Mouse (Mus musculus) adrenal gland (tissue): ENCODE data around the gene Eef2.
"Not testable (repeated sequence)": the region's sequence is repeated elsewhere in the genome, so short reads cannot be mapped to it uniquely, and the experiment has no call there.

Source experiments
- intact Hi-C: fragments of 180-260 bp; cut with DNase I; formaldehyde crosslinking; loops from one replicate; pipeline ENCODE4 v1.15.1; 2025

Gene Eef2

GRCm38 (mm10) chr10:81145307-81145706 is 31.1 kb upstream of the Eef2 start:
- intact Hi-C loops: no loop called here

DNA sequence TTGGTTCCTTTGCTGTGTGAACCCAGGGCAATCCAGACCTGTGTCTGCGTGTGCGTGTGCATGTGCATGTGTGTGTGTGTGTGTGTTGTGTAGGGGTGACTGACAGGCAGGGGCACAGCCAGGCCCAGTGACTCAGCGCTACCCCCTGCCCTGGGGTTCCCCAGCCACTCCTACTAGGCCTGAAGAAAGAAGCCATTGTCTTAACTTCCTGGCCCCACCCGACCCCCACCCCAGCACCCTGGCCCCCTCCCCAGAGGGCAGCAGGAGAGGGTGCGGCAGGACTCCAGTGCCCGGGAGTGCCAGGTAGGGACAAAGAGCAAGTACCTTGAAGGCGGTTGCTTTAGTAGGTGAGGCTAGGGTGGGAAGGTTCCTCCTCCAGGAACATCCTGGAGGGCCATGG is 30.7 kb upstream of the Eef2 start:
- intact Hi-C loops: no loop called here

DNA sequence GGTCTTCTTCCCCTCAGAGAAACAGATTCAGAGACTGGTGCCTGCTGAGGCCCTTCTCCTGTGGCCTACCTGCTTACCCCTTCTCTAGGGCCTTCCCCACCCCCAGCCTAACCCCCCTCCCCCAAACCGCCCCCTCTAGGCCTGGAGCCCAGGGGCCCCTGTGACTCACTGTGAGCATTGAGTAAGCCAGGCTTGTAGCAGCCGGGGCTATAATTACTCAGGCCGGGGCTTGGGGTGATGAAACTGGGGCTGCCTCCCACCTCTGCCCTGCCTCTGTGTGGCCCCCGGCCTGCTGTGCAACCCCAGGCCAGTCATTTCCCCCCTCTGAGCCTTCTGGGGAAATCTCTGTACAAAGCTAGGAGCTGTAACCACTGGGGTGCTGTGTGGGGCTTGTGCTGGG is 30.1 kb upstream of the Eef2 start:
- intact Hi-C loops: no loop called here

- intact Hi-C loops: no loop called here
Measured at GRCm38 (mm10) chr10:81151261-81151660, 25.2 kb upstream of the Eef2 start.

- intact Hi-C loops: no loop called here
Measured at GRCm38 (mm10) chr10:81152609-81153008, 23.8 kb upstream of the Eef2 start.

DNA sequence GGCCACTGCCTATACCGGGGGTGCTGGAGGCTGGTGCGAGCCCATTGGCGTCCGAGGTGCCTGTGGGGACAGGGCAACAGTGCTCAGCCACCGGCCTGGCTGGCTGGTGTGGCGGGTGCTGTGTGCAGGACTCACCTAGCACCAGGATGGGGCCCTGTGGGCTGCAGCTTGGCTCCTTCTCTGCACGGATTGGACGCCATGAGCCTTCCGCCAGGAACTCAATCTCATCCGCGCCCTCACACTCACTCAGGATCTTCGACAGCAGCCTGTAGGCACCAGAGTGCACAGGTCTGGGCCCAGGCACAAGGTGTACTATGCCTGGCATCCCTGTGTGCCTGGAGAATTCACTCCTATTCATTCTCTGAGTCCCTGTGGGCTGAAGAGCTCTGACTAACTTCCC is 22.1 kb upstream of the Eef2 start:
- intact Hi-C loops: no loop called here

- intact Hi-C loops: no loop called here
Measured at GRCm38 (mm10) chr10:81154736-81155135, 21.7 kb upstream of the Eef2 start.

GRCm38 (mm10) chr10:81161602-81162317 is 14.7 kb upstream of the Eef2 start:
- intact Hi-C loops: no loop called here

DNA sequence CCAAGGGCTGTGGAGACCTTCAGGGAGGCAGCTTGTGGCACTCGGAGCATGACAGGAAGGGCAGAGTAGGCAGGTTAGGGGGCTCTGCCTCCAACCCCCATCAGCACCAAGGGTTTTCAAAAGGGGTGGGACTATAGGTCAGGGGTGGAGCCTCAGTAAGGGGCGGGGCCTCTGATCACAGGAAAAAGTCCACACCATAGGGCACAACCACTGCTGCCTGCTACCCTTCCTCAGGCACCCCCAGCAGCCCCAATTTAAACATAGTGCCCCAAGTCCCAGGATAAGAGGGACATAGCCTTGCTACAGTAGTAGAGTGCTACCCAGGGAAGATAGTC is 14.1 kb upstream of the Eef2 start:
- intact Hi-C loops: no loop called here

GRCm38 (mm10) chr10:81165118-81165517 is 11.3 kb upstream of the Eef2 start:
- intact Hi-C loops: no loop called here

DNA sequence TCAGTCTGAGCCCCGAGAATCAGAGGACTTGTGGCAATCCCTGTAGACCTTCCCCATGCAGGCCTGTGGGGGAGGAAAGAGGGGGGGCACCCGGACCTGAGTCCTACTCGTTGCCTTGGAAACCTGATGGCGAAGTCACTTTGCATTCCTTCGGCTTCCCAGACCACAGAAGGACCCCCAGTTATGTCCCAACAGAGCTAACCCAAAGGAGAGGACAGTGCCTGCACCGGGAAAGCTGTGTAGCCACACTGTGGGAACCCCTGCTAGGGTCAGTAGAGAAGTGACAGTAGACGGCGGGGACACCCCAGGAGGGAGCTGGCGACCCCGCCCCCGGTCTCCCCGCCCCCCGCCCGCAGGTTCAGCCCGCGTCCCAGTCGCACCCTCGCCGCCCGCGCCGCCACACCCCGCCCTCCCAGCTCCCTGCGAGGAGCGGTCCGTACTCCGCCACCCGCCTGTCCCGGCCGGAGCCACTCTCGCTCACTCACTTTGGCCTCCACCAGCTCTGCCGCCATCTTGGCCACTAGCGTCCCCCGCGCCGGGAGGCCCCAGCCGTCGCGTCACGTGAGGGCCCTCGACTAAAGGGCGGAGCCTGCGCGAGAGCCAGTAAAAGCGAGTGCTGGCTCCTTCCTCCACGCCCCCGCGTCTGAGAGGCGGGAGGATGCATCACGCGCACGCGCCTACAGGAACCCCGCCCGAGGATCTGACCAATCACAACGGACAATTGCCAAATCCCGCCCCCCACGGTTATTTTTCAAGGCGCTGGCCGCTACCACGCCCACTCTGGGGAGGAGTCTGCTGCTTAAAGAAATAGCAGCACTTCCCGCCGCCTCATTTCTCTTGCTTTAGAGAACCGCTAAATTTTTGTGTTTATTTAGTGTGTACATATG is 9.0 kb upstream of the Eef2 start, which contains the start of gene Pias4:
TSS of gene Pias4 (minus strand) at position 724 of the 887 bp plus-strand sequence.
- intact Hi-C loops: no loop called here

- intact Hi-C loops: no loop called here
Measured at GRCm38 (mm10) chr10:81168087-81168431, 8.4 kb upstream of the Eef2 start.

DNA sequence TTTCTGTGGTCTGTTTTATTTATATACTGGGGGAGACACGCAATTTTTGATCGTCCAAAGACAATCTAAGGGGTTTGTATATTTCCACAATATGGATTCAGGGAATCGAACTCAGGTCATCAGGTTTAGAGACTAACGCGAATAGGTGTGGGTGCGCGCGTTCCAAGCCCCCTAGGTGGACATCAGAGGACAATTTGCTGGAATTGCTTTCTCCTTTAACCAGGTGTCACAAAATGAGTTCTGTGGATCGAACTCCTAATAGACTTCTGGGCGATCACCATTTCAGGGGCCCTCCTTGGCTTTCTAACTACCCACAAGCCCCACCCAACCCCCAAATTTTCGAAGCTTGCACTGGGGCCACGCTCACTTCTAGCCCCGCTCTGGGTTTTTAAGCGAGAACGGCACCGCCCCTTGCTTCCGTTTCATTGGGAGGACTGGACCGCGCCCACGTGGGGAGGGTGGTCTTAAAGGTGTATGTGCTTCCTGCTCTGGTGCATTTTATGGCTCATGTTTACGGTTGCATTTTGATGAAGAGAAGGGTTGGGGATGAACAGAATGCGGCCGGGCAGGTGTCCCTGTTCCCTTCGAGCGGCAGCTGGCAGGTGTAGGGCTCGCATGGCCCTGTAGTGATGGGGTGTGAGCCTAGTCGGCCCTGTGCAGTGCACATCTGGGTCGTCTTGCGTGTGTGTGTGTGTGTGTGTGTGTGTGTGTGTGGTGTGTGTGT is 7.7 kb upstream of the Eef2 start:
- intact Hi-C loops: no loop called here

DNA sequence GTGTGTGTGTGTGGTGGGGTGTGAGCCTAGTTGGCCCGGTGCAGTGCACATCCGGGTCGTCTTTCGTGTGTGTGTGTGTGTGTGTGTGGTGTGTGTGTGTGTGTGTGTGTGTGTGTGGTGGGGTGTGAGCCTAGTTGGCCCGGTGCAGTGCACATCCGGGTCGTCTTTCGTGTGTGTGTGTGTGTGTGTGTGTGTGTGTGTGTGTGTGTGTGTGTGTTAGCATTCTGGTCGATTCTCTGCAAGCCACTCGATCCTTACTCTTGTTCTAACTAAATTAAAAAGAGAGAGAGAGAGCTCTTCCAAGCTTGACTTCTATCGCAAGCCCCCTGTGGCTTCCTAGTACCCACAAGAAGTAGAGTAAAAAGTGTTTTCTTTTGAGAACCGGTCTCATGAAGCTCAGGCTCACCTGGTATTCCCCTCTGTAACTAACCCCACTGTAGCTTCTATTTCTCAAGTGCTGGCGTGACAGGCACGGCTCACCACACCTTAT is 7.0 kb upstream of the Eef2 start:
- intact Hi-C loops: not testable (repeated sequence)

GRCm38 (mm10) chr10:81173132-81173531 is 3.3 kb upstream of the Eef2 start:
- intact Hi-C loops: no loop called here

- intact Hi-C loops: loop anchor here (5.0 kb wide), 1 partner anchor 37 kb away; the partner anchor contains the start of gene Zbtb7a
Measured at GRCm38 (mm10) chr10:81174617-81175344, 1.6 kb upstream of the Eef2 start.

- intact Hi-C loops: loop anchor here (5.0 kb wide), 1 partner anchor 38 kb away; the partner anchor contains the start of gene Zbtb7a
Measured at GRCm38 (mm10) chr10:81175345-81175701, 1.1 kb upstream of the Eef2 start.

DNA sequence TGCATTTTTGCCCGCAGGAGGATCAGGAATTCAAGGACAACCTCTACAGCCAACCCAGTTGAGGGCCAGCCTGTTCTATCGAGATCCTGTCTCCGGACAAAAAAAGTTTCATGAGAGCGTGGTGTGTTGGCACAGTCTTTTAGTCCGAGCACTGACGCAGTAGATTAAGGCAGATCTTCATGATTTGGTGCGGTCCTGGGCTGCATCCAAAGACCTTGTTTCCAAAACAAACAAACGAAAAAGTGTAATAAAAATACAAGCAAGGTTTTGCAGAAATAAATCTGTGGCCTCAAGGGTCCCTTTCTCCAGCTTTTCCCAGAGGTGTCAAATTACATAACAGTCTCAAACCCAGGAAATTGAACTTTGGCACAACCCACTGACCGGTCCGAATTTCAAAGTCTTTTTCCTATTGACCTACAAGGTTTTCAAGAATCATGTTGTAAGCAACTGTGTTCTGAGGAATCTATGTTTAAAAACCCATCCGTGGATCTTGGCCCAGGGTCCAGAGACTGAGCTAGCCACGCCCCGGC is 430 bp upstream of the Eef2 start:
- intact Hi-C loops: loop anchor here (5.0 kb wide), 1 partner anchor 39 kb away; the partner anchor contains the start of gene Zbtb7a

- intact Hi-C loops: loop anchor here (5.0 kb wide), 1 partner anchor 40 kb away; the partner anchor contains the start of gene Zbtb7a
Measured at GRCm38 (mm10) chr10:81177491-81177925, 1.1 kb downstream of the Eef2 start.

DNA sequence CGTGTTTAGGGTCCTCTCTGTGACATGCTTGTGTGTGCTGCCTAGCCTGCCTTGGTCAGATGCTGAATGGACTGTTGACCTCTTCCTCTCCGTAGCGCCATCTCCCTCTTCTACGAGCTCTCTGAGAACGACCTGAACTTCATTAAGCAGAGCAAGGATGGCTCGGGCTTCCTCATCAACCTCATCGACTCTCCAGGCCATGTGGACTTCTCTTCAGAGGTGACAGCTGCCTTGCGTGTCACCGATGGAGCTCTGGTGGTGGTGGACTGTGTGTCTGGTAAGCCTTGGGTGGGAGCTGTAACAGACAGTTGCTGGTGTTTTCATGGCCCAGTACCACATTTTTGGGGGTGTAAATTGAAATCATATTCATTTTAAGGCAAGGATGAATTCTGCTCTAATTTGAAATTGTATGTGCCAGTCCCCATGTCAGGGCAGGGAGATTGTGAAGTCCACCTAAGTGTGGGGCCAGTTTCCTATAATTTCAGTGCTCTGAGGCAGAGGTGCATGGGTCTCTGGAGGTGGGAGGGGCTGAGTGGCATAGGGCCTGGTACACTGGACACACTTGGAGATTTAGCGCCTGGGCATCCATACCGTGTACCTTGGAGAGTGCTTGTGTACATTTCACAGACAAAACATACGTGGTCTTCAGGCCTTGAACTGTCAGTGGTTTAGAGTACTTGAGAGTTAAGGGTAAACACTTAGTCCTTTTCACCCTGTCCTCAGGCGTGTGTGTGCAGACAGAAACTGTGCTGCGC is 1.7 kb downstream of the Eef2 start:
- intact Hi-C loops: loop anchor here (5.0 kb wide), 1 partner anchor 41 kb away; the partner anchor contains the start of gene Zbtb7a
